Mouse (Mus musculus) spleen, adult 2 months (tissue): Measurements from ENCODE around the gene Carm1.
A peak's percentile ranks its signal among the peaks of the same experiment; 100 is the strongest.

Source experiments
- CTCF ChIP-seq: fragments of 200-500 bp; IDR thresholded peaks from 2 replicates; pipeline ENCODE4 v1.5.1; 2011; ENCODE audit warnings: mild to moderate bottlenecking, inconsistent platforms; ENCODE audit not compliant: insufficient read depth, insufficient read length, insufficient replicate concordance; ENCODE audit errors: extremely low read depth
- POLR2A ChIP-seq: fragments of 200-500 bp; IDR thresholded peaks from 2 replicates; pipeline ENCODE4 v1.6.1; 2011; ENCODE audit warnings: low read depth, low read length, inconsistent platforms

DNA sequence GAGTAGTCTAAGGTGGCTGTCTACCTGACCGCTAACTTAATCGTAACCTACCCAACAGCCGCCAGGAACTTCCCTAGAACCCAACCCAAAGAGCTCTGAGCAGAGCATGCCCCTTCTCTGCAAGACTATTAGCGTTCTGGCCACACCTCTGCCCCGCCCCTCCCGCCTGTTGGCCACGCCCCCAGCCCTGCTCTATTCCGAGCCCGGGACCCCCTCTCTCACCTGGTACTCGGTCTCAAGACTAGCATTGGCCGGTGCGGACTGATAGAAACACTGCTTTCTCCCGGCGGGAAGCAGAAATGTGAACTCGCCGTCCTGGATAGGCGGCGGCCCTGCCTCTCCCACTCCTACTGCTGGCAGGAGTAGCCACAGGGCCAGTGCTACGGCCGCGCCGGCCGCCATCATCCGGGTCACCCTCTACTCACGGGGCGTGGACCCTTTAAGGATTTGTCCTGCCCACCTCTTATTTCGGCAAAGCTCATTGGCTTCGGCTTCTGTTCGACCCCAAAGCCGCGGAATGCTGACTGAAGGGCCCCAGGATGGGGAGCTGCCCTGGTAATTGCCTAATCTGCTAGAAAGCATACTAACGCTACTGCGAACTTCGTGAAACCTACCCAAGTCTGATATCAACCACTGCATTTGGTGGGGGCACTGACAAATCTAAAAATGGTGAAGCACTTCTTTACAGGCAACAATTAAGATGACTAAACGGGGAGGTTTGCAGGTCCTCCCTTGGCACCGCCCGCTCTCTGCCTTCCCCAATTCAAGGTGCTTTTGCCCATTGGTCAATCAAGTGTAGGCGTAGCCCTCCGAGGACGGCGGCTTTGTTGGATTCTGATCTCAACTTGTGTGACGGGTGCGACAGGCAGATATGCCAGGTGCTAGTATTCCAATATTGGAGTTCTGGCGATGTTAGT, 36.7 kb upstream of the Carm1 start, which contains the start of gene Tmed1:
- TF ChIP-seq CTCF = no peak
- peak; percentile 30; the same call in 1 of the 2 replicates for TF ChIP-seq POLR2A
